Mouse (Mus musculus): ENCODE measurements around the gene Gadd45g.

- TF ChIP-seq POLR2A (IDR thresholded peaks at IDR 0.05; ENCODE audit: low read depth, low read length) (no peak), CTCF (IDR thresholded peaks at IDR 0.05; ENCODE audit: borderline replicate concordance, insufficient read depth, low read length) (no peak)
These were observed 39.6 kb downstream of the Gadd45g start for GRCm38 (mm10) chr13:51886085-51886484.
